2 mouse cellular contexts compared by ENCODE assay signal in the genomic region with DNA sequence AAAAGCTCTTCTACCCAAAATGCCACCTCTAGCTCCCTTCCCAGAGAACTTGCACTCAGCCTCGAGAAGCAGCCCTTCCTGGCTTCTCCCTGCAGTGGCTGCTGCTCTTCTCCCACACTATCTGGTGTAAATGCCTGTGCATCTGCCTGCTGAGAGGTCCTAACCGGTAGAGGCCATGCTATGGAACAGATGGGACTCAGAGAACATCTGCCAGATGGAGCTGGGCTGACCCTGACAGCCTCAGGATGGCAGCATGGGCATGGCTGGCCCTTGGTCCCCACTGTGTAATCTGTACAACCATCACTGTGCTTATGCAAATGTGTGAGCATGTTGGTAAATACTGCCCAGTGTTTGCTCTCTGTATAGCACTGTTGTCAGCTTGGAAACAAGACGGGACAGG.
A peak's percentile ranks its signal among the peaks of the same experiment; 100 is the strongest.
TF ChIP-seq lines count a peak whose summit lies in the region.

No protein-coding gene starts in this region.

TF ChIP-seq in CH12.LX, 34 proteins besides CTCF, POLR2A, EP300 and RAD21 (continued from another document):
- TF ChIP-seq CHD2 (IDR thresholded peaks at IDR 0.05; ENCODE audit: low read length) (no peak), CHD1 (IDR thresholded peaks at IDR 0.05; ENCODE audit: low read depth, low read length) (no peak), ZNF384 (IDR thresholded peaks at IDR 0.05; ENCODE audit: low read depth, low read length) (no peak), GABPA (IDR thresholded peaks at IDR 0.05; ENCODE audit: insufficient replicate concordance, low read depth, low read length) (no peak), SMC3 (IDR thresholded peaks at IDR 0.05; ENCODE audit: low read depth, low read length) (peak; percentile 25; the same call in 1 of the 2 replicates)

TF ChIP-seq in myocyte, 11 proteins besides CTCF, POLR2A, EP300 and RAD21 (continued from another document):
- peak in 1 of 3 experiments; percentile 19 for TF ChIP-seq MYOD1 (IDR thresholded peaks at IDR 0.05; ENCODE audit: control insufficient read depth in 1 of 3, insufficient read length in 2 of 3, low read depth in 2 of 3)
- no peak for TF ChIP-seq REST (IDR thresholded peaks at IDR 0.05; ENCODE audit: insufficient read depth, insufficient read length)
- no peak for TF ChIP-seq CEBPB (IDR thresholded peaks at IDR 0.05; ENCODE audit: insufficient read depth, poor library complexity, severe bottlenecking)
